Mouse (Mus musculus): ENCODE data around the gene Use1. TPM values are rescaled to one million over a fixed set of nuclear protein-coding genes. Genes with fewer than 3 reads are reported as not detected.

Gene Use1
- polyA plus RNA-seq, 1 experiment from 2014 or later: 118 TPM

DNA sequence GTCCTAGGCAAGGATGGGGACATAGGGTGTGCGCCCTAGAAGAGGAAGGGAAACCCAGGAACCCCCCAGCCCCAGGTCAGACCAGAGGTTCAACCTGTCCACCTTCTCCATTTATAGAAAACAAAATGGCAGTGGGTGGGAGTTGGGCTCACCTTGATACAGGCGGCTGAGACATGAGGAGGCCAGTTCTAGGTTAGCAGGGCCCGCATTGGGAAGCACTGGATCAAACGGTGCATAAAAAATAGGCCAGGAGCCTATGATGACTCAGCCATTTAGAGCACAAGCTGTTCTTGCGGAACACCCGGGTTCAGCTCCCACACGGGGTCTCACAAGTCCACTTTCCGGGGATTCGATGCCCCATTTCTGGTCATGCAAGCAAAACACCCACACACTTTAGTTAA lies 38.3 kb downstream of the Use1 start:
- 89% methylated on average over 9 of the region's 9 CpGs for WGBS

GRCm38 (mm10) chr8:71405401-71406098 lies 38.9 kb downstream of the Use1 start, which contains the start of gene Ankle1:
Gene Ankle1, plus strand, starts transcription at chr8:71406010.
- Histone ChIP-seq H3K4me1 (peaks cover 22% of the 10 kb centered on the region), H3K27me3 (no peaks in the 10 kb centered on the region), H3K36me3 (peaks cover 47% of the 10 kb centered on the region), H3K27ac (peak within 1 kb of the TSS; percentile 51; the same call in 1 of the 2 replicates), H3K4me3 (peak within 1 kb of the TSS; percentile 69), H3K4me2 (peak within 1 kb of the TSS; percentile 96), H3K9ac (peak within 1 kb of the TSS; percentile 84), H3K9me3 (no peaks in the 10 kb centered on the region)
- peak; percentile 84 for ATAC-seq (ENCODE audit: insufficient number of reproducible peaks, insufficient read depth, low FRiP score, low TSS enrichment, low read depth)
- WGBS: 17% methylated on average over 33 of the region's 33 CpGs

More for the DNA sequence above, 38.3 kb downstream of the Use1 start:
- H3K27ac ChIP-seq: no peak overlapping the region
- no peak for ATAC-seq (ENCODE audit: insufficient number of reproducible peaks, insufficient read depth, low FRiP score, low TSS enrichment, low read depth)
- no peak overlapping the region; the same call in 1 of the 2 replicates for H3K4me3 ChIP-seq
- H3K4me2 ChIP-seq: peak overlapping the region; percentile 96
- H3K27me3 ChIP-seq: no peaks in the 10 kb centered on the region
- peaks cover 22% of the 10 kb centered on the region for H3K4me1 ChIP-seq
- no peak overlapping the region for H3K9ac ChIP-seq
- no peaks in the 10 kb centered on the region for H3K9me3 ChIP-seq
- H3K36me3 ChIP-seq: peaks cover 47% of the 10 kb centered on the region

GRCm38 (mm10) chr8:71406099-71407015 lies 39.7 kb downstream of the Use1 start:
- WGBS: 1% methylated on average over 55 of the region's 55 CpGs
- H3K4me3 ChIP-seq: peak overlapping the region; percentile 69
- peak overlapping the region; percentile 51; the same call in 1 of the 2 replicates for H3K27ac ChIP-seq

GRCm38 (mm10) chr8:71407441-71407840 lies 40.8 kb downstream of the Use1 start:
- 96% methylated on average over 14 of the region's 14 CpGs for WGBS
- H3K4me3 ChIP-seq: peak overlapping the region; percentile 69
- ATAC-seq (ENCODE audit: insufficient number of reproducible peaks, insufficient read depth, low FRiP score, low TSS enrichment, low read depth): no peak
- H3K9ac ChIP-seq: 0 out of 2 replicates have a peak overlapping the region, but pooled peaks have one; percentile 22
- peaks cover 28% of the 10 kb centered on the region for H3K4me1 ChIP-seq
- H3K27ac ChIP-seq: no peak overlapping the region
- H3K27me3 ChIP-seq: no peaks in the 10 kb centered on the region
- no peaks in the 10 kb centered on the region for H3K9me3 ChIP-seq
- peak overlapping the region; percentile 96 for H3K4me2 ChIP-seq
- H3K36me3 ChIP-seq: peaks cover 42% of the 10 kb centered on the region

More at GRCm38 (mm10) chr8:71406099-71407015, 39.7 kb downstream of the Use1 start:
- H3K27me3 ChIP-seq: no peaks in the 10 kb centered on the region
- H3K36me3 ChIP-seq: peaks cover 42% of the 10 kb centered on the region
- peak overlapping the region; percentile 84 for H3K9ac ChIP-seq
- H3K4me1 ChIP-seq: peaks cover 22% of the 10 kb centered on the region
- peak overlapping the region; percentile 96 for H3K4me2 ChIP-seq
- peak; percentile 54; the same call in 1 of the 2 replicates for ATAC-seq (ENCODE audit: insufficient number of reproducible peaks, insufficient read depth, low FRiP score, low TSS enrichment, low read depth)
- H3K9me3 ChIP-seq: no peaks in the 10 kb centered on the region

DNA sequence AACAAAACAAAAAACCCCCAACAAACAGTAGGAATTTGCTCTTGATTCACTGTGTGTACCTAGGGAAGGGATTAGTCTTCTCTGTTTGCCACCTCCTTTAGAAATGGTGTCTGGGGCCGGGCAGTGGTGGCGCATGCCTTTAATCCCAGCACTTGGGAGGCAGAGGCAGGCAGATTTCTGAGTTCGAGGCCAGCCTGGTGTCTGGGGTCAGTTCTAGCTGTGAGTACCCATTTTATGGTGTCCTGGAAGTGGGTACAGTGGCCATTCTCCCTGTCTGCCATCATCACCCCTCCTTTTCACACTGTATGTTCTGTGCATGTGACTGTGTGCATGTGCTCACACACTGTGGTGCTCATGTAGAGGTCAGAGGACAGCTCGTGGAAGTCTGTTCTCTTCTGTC lies 41.6 kb downstream of the Use1 start:
- Histone ChIP-seq H3K9ac (no peak overlapping the region), H3K4me1 (peaks cover 28% of the 10 kb centered on the region)
- ATAC-seq (ENCODE audit: insufficient number of reproducible peaks, insufficient read depth, low FRiP score, low TSS enrichment, low read depth): no peak

DNA sequence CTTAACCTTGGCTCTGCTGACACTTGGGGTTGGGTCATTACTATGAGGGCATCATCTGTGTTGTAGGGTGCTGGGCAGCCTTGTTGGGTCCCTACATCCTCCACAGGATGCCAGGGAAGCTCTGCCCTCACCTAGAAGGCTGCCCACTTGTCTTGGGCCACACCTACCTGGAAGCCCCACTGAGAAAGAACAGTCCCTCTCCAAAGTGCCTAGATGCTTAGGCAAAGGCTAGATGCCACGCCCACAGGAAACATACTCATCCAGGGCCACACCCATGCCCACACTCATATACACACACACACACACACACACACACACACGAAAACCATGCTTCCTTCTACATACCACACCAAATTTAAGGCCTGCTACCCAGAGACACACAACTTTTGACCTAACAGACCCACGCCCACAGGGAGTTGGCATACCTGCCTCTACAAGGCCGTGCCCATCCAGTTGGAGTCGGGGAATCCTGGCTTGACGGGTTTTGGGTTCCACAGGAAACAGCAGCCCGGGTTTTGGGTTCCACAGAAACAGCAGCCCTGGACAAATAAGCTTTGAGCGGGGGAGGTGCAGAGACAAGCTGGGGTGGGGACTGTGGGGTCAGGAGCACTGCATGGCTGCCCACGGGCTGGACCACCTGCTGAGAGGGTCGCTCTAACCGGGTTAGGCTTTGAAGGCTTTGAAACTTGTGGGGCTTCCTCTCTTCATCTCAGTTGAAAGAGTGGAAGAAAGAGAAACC lies 45.1 kb downstream of the Use1 start:
- ATAC-seq (ENCODE audit: insufficient number of reproducible peaks, insufficient read depth, low FRiP score, low TSS enrichment, low read depth): no peak
- H3K4me1 ChIP-seq: peaks cover 15% of the 10 kb centered on the region
- no peaks in the 10 kb centered on the region for H3K9me3 ChIP-seq
- peaks cover 32% of the 10 kb centered on the region for H3K36me3 ChIP-seq
- WGBS: 45% methylated on average over 11 of the region's 11 CpGs
- no peak overlapping the region for H3K4me2 ChIP-seq
- 0 out of 2 replicates have a peak, but pooled peaks cover 3% of the 10 kb centered on the region for H3K27me3 ChIP-seq
- no peak overlapping the region for H3K9ac ChIP-seq
- H3K4me3 ChIP-seq: no peak overlapping the region
- no peak overlapping the region for H3K27ac ChIP-seq

More for the DNA sequence above, 41.6 kb downstream of the Use1 start:
- H3K27ac ChIP-seq: no peak overlapping the region
- 94% methylated on average over 4 of the region's 4 CpGs for WGBS
- H3K4me2 ChIP-seq: no peak overlapping the region
- no peak overlapping the region for H3K4me3 ChIP-seq
- H3K27me3 ChIP-seq: no peaks in the 10 kb centered on the region
- no peaks in the 10 kb centered on the region for H3K9me3 ChIP-seq
- peaks cover 39% of the 10 kb centered on the region for H3K36me3 ChIP-seq

Other genes with a start within 250 kb of the Use1 start
- 24.0 and 27.5 TPM in 2 replicates for gene Myo9b, start 94.1 kb upstream of the Use1 start, polyA plus RNA-seq (2015; fragmentation: Nextera tagmentation; extraction: Ambion mirVana)
- 53.6 and 58.0 TPM in 2 replicates for gene Haus8, start 93.9 kb upstream of the Use1 start, polyA plus RNA-seq (2015; fragmentation: Nextera tagmentation; extraction: Ambion mirVana)
- 4.2 and 5.4 TPM in 2 replicates for gene Ocel1, start 4.5 kb downstream of the Use1 start, polyA plus RNA-seq (2015; fragmentation: Nextera tagmentation; extraction: Ambion mirVana)
- 43.8 and 46.6 TPM in 2 replicates for gene Nr2f6, start 15.1 kb downstream of the Use1 start, polyA plus RNA-seq (2015; fragmentation: Nextera tagmentation; extraction: Ambion mirVana)
- gene Ushbp1, start 29.0 kb downstream of the Use1 start, polyA plus RNA-seq (2015; fragmentation: Nextera tagmentation; extraction: Ambion mirVana): 7.4 and 7.8 TPM in 2 replicates
- gene Babam1, start 30.0 kb downstream of the Use1 start, polyA plus RNA-seq (2015; fragmentation: Nextera tagmentation; extraction: Ambion mirVana): 88.9 and 104 TPM in 2 replicates
- 44.4 and 45.0 TPM in 2 replicates for gene Ankle1, start 39.2 kb downstream of the Use1 start, polyA plus RNA-seq (2015; fragmentation: Nextera tagmentation; extraction: Ambion mirVana)
- 61.4 and 69.5 TPM in 2 replicates for gene Abhd8, start 96.8 kb downstream of the Use1 start, polyA plus RNA-seq (2015; fragmentation: Nextera tagmentation; extraction: Ambion mirVana)
- 146 and 148 TPM in 2 replicates for gene Mrpl34, start 98.1 kb downstream of the Use1 start, polyA plus RNA-seq (2015; fragmentation: Nextera tagmentation; extraction: Ambion mirVana)
- 109 and 113 TPM in 2 replicates for gene Dda1, start 102.4 kb downstream of the Use1 start, polyA plus RNA-seq (2015; fragmentation: Nextera tagmentation; extraction: Ambion mirVana)
- 2.2 and 3.0 TPM in 2 replicates for gene Ano8, start 119.1 kb downstream of the Use1 start, polyA plus RNA-seq (2015; fragmentation: Nextera tagmentation; extraction: Ambion mirVana)
- gene Gtpbp3, start 121.3 kb downstream of the Use1 start, polyA plus RNA-seq (2015; fragmentation: Nextera tagmentation; extraction: Ambion mirVana): 22.4 and 23.5 TPM in 2 replicates
- 47.3 and 52.2 TPM in 2 replicates for gene Plvap, start 144.9 kb downstream of the Use1 start, polyA plus RNA-seq (2015; fragmentation: Nextera tagmentation; extraction: Ambion mirVana)
- gene Ccdc194, start 158.9 kb downstream of the Use1 start, polyA plus RNA-seq (2015; fragmentation: Nextera tagmentation; extraction: Ambion mirVana): 0.77 and 1.1 TPM in 2 replicates
- 18.0 and 22.0 TPM in 2 replicates for gene Bst2, start 170.6 kb downstream of the Use1 start, polyA plus RNA-seq (2015; fragmentation: Nextera tagmentation; extraction: Ambion mirVana)
- 77.1 and 82.4 TPM in 2 replicates for gene Mvb12a, start 176.1 kb downstream of the Use1 start, polyA plus RNA-seq (2015; fragmentation: Nextera tagmentation; extraction: Ambion mirVana)
- gene Tmem221, start 192.0 kb downstream of the Use1 start, polyA plus RNA-seq (2015; fragmentation: Nextera tagmentation; extraction: Ambion mirVana): 0.55 and 1.1 TPM in 2 replicates
- not detected in 2 replicates for gene Nxnl1, start 199.8 kb downstream of the Use1 start, polyA plus RNA-seq (2015; fragmentation: Nextera tagmentation; extraction: Ambion mirVana)
- gene Slc27a1, start 202.0 kb downstream of the Use1 start, polyA plus RNA-seq (2015; fragmentation: Nextera tagmentation; extraction: Ambion mirVana): 47.8 and 59.4 TPM in 2 replicates
- 224 and 244 TPM in 2 replicates for gene Pgls, start 225.3 kb downstream of the Use1 start, polyA plus RNA-seq (2015; fragmentation: Nextera tagmentation; extraction: Ambion mirVana)
- 4.8 and 7.7 TPM in 2 replicates for gene Fam129c, start 230.8 kb downstream of the Use1 start, polyA plus RNA-seq (2015; fragmentation: Nextera tagmentation; extraction: Ambion mirVana)
- 75.5 and 78.2 TPM in 2 replicates for gene Colgalt1, start 244.2 kb downstream of the Use1 start, polyA plus RNA-seq (2015; fragmentation: Nextera tagmentation; extraction: Ambion mirVana)